Mouse (Mus musculus) naive thymus-derived CD4-positive, alpha-beta T cell, adult 2 months (primary cell): ENCODE measurements around the gene Samd10.
A peak's percentile ranks its signal among the peaks of the same experiment; 100 is the strongest.

Experiments used
- DNase-seq: peaks from one replicate; pipeline ENCODE4 v3.0.0-alpha.2; 2011; ENCODE audit warnings: low read depth

The Samd10 gene

DNA sequence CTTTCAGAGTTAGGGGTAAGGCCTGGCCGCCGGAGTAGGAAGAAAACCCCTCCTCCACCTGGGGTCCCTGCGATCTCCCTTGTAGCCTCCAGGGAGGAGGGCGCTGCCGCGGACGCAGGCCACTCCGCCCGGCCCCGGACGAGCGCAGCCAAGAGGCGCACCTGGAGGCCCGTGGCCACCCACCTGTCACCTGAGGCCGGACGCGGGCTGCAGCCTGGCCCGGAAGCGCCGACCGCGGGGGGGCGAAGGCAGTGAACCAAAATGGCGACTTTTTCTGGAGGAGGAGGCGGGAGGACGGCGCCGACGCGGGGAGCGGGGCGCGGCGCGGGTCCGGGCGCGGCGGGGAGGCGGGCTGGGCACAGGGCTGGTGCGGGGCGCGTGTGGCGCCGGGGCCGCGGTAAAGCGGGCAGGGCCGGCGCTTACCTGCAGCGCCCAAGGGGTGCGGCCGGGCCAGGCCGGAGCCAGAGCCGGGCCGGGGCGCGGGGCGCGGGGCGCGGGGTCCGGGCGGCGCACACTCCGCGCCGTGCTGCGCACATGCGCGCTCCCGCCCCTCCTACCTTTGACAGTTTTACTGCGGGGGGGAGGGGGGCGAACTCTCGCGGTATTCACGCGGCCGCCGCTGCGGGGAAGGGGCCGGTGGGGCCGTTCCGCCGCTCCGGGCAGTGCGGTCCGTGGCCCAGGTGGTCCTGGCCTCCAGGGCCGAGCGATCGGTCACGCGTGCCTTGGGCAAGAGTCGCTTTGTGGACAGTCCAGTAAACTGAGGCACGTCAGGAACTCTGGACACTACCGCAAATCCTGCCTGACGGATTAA, 6.6 kb downstream of the Samd10 start, which contains the start of gene Zfp512b:
Gene Zfp512b (minus strand): TSS at position 573 of the 811 bp plus-strand sequence.
- DNase-seq: peak; percentile 72

DNA sequence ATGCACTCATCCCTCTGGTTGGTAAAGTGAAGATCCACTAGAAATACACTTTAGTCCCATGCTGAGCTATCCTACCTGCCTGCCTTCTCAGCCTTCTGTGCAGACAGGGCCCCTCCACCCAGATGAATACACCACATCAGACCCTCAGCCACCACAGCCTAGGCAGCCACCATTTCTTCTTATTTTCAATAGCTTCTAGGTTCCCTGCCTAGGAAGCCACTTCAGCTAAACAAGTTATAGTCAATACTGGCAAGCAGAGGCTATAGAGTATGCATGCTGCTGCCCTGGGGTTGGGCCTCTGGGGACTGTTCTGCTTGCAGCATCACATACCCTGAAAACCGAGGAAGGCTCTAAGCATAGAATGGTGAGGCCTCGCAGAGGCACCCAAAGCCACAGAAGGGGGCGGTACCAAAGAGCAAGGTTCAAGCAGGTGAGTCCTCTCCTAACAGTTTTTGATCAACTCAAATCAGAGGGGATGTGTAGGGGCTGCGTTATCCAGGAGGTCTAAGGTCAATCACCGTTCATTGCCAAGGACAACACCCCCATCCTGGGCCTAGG, 7.4 kb downstream of the Samd10 start, which contains the start of gene Prpf6:
Gene Prpf6 (plus strand): TSS at position 341 of the 558 bp plus-strand sequence.
- DNase-seq: peak; percentile 67

- DNase-seq: no peak
These were observed 8.5 kb downstream of the Samd10 start for GRCm38 (mm10) chr2:181590471-181590870.

GRCm38 (mm10) chr2:181589732-181590105, 9.3 kb downstream of the Samd10 start:
- no peak for DNase-seq

GRCm38 (mm10) chr2:181589011-181589731, 9.8 kb downstream of the Samd10 start:
- DNase-seq: no peak

DNA sequence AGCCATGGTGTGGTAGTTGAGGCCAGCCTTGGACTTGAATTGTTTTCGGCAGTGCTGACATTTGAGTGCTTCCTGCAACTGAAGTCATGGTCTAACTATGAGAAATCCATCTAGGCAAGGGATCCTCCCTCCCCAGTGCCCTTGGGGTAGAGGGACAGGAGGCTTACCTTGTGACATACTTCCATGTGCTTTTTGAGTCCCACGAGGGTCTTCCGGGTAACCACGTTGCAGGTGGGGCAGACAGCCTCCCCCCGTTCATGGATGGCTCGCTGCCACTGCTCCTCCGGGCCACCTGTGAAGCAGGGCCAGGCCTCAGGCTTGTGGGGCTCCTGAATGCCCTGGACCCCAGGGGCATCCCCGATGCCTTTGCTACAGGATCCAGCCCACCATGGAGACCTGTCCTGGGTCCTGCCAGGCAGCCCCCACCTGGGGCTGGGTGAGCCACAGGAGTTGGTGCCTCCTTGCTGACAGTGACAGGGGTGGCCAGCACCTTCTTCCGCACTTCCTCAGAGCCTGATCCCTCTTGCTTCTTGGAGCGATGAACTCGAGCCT, 10.7 kb downstream of the Samd10 start:
- no peak for DNase-seq

DNA sequence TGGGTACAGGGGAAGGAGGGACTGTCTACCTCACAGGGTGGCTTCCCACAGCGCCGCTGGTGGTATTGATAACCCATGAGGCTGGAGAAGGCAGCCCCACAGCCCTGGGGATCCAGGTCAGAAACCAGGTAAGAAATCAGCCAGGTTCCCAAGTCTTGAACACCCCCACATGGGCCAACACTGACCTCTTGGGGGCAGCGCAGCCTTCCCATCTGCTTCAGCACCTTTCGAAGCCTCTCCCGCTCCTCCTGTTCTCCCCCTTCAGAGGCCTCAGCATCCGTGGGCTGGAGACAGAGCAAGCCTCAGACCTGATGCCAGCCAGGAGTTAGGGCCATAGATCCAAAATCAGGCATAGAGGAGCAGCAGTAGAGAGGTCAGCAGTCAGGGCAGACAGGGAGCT, 11.2 kb downstream of the Samd10 start:
- DNase-seq: no peak

- DNase-seq: no peak
These were observed 12.9 kb downstream of the Samd10 start for GRCm38 (mm10) chr2:181586124-181586523.

DNA sequence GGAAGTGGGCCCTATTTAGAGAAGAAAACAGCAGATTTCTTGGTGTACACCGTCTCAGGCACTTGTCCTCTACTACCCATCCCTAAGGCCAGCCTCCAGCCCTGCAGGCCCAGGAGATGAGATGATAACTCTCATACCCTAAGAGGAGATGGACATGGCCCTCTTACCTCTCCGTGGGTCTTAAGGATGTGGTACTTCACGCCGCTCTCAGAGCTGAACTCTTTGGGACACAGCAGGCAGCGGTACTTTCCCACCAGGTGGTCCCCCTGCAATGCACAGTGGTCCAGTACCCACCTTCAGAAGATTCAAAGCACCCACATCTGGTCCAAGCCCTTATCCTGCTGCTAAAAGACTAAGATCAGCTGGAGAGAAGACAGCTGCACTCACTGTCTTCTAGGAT, 13.5 kb downstream of the Samd10 start:
- no peak for DNase-seq

- no peak for DNase-seq
These were observed 14.5 kb downstream of the Samd10 start, which contains the start of gene Uckl1 for GRCm38 (mm10) chr2:181584411-181584942. Uckl1 (minus strand) TSS chr2:181584892.

- no peak for DNase-seq
These were observed 15.4 kb downstream of the Samd10 start for GRCm38 (mm10) chr2:181583460-181584257.

GRCm38 (mm10) chr2:181582939-181583338, 16.1 kb downstream of the Samd10 start:
- DNase-seq: no peak

GRCm38 (mm10) chr2:181582358-181582757, 16.7 kb downstream of the Samd10 start:
- DNase-seq: no peak

GRCm38 (mm10) chr2:181581402-181582120, 17.5 kb downstream of the Samd10 start:
- DNase-seq: peak; percentile 78

GRCm38 (mm10) chr2:181581016-181581401, 18.0 kb downstream of the Samd10 start:
- DNase-seq: peak; percentile 93

- DNase-seq: no peak
These were observed 18.8 kb downstream of the Samd10 start for GRCm38 (mm10) chr2:181580131-181580772.

GRCm38 (mm10) chr2:181579681-181580080, 19.3 kb downstream of the Samd10 start:
- no peak for DNase-seq

GRCm38 (mm10) chr2:181578790-181579618, 20.0 kb downstream of the Samd10 start:
- no peak for DNase-seq

DNA sequence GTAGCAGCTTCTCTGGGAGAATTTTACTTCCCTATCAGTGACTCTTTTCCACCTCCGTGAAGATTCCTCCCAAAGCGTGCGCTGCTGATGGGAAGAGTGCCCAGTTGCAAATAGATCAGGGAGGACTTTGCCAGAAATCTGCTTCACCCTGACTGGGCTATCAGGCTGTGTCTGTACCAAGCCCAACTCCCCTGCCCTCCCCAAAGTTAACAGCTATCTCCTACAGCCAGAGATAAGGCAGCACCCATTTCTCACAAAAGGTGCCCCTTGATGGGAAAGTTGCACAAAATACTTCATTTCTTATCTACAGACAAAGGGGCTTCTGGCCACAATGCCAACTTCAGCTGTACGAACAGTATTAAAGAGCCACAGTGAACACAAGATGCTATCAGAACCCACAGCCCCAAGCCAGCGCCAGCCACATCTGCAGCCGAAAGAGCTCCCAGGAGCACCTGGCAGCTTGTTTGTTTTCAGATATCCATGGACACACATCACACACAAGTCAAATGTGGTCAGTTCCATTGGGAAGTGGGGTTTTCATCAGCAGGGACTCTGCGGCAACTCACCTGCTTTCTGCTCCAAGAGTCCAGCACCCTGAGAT, 20.9 kb downstream of the Samd10 start:
- DNase-seq: no peak
